ENCODE assay signal across 20 mouse cellular contexts in genomic region chr10:13240431-13240830, GRCm38 (mm10). TPM values are rescaled to one million over a fixed set of nuclear protein-coding genes. Genes with fewer than 3 reads are reported as not detected.
DNase-seq lines count a peak whose midpoint lies in the region; ATAC-seq and TF ChIP-seq lines count a peak whose summit lies in the region.
"Had no signal": no experiment of that assay in that cellular context is flagged by ENCODE, and none has a peak within 500 bp of the region (broad histone marks: within the 10 kb centered on the region; RNA-seq: fewer than 3 reads in every experiment).

No protein-coding gene starts in this region.

- H3K4me1 ChIP-seq in heart, embryonic 10.5 days = peaks cover 30% of the 10 kb centered on the region
- peaks cover 14% of the 10 kb centered on the region for H3K4me1 ChIP-seq in lung, embryonic 14.5 days (ENCODE audit: insufficient read depth)
- H3K4me1 ChIP-seq in liver, embryonic 11.5 days (replicated peaks; ENCODE audit: control insufficient read depth, insufficient read depth, low read length) = peaks cover 7% of the 10 kb centered on the region; the same call in 1 of the 2 replicates
- H3K4me1 ChIP-seq in stomach, embryonic 16.5 days (ENCODE audit: control insufficient read depth, insufficient read depth, low read length) = peaks cover 20% of the 10 kb centered on the region; the same call in 1 of the 2 replicates
- H3K4me1 ChIP-seq: embryonic facial prominence, embryonic 12.5 days; limb, embryonic 12.5 days had no signal

- peaks cover 56% of the 10 kb centered on the region for H3K36me3 ChIP-seq in heart, embryonic 10.5 days
- peaks cover 25% of the 10 kb centered on the region for H3K36me3 ChIP-seq in lung, embryonic 14.5 days (ENCODE audit: insufficient read depth)
- 0 out of 2 replicates have a peak, but pooled peaks cover 2% of the 10 kb centered on the region for H3K36me3 ChIP-seq in liver, embryonic 11.5 days (ENCODE audit: control insufficient read depth, insufficient read depth, low read length)
- H3K36me3 ChIP-seq in stomach, embryonic 16.5 days (ENCODE audit: control insufficient read depth, insufficient read depth, low read length) = no peaks in the 10 kb centered on the region

- H3K27me3 ChIP-seq in heart, embryonic 10.5 days (ENCODE audit: insufficient read depth, poor library complexity, severe bottlenecking) = no peaks in the 10 kb centered on the region
- H3K27me3 ChIP-seq in lung, embryonic 14.5 days (ENCODE audit: insufficient read depth, low read length) = no peaks in the 10 kb centered on the region
- H3K27me3 ChIP-seq in liver, embryonic 11.5 days (replicated peaks; ENCODE audit: control insufficient read depth, insufficient read depth, low read length) = no peaks in the 10 kb centered on the region
- H3K27me3 ChIP-seq in stomach, embryonic 16.5 days (ENCODE audit: control insufficient read depth, insufficient read depth, low read length) = no peaks in the 10 kb centered on the region
- H3K27me3 ChIP-seq: embryonic facial prominence, embryonic 12.5 days; limb, embryonic 12.5 days had no signal

- intact Hi-C loops in heart, postnatal 10 days (cut with DNase I) = no loop called here
- intact Hi-C loops in left cerebral cortex, adult 2 months (cut with DNase I) = no loop called here

- no peak overlapping the region for H3K4me3 ChIP-seq in heart, embryonic 10.5 days
- no peak overlapping the region for H3K4me3 ChIP-seq in lung, embryonic 14.5 days (ENCODE audit: low read depth, low read length)
- no peak overlapping the region for H3K4me3 ChIP-seq in liver, embryonic 11.5 days (ENCODE audit: low read depth, low read length)
- H3K4me3 ChIP-seq in stomach, embryonic 16.5 days (replicated peaks; ENCODE audit: low read length) = no peak overlapping the region
- no peak overlapping the region for H3K4me3 ChIP-seq in left cerebral cortex, adult 2 months
- H3K4me3 ChIP-seq: embryonic facial prominence, embryonic 12.5 days; limb, embryonic 12.5 days; megakaryocyte, embryonic 14.5 days had no signal

- peak; percentile 80; the same call in 1 of the 2 replicates for ATAC-seq in lung, embryonic 14.5 days (ENCODE audit: insufficient read depth)
- ATAC-seq in liver, embryonic 11.5 days (replicated peaks; ENCODE audit: low FRiP score) = peak; percentile 61; the same call in 1 of the 2 replicates
- peak; percentile 87 for ATAC-seq in stomach, embryonic 16.5 days (ENCODE audit: insufficient read depth, low FRiP score)
- ATAC-seq: forebrain, embryonic 16.5 days had no signal

- no peak overlapping the region for H3K4me2 ChIP-seq in lung, embryonic 14.5 days
- H3K4me2 ChIP-seq in liver, embryonic 11.5 days = no peak overlapping the region
- H3K4me2 ChIP-seq in stomach, embryonic 16.5 days (ENCODE audit: low read depth, low read length) = no peak overlapping the region
- H3K4me2 ChIP-seq: embryonic facial prominence, embryonic 12.5 days; hindbrain, embryonic 14.5 days; limb, embryonic 12.5 days had no signal

- H3K9me3 ChIP-seq in heart, embryonic 10.5 days = no peaks in the 10 kb centered on the region
- no peaks in the 10 kb centered on the region for H3K9me3 ChIP-seq in lung, embryonic 14.5 days (ENCODE audit: low read depth, low read length)
- H3K9me3 ChIP-seq in liver, embryonic 11.5 days (ENCODE audit: control insufficient read depth, low read length) = no peaks in the 10 kb centered on the region
- H3K9me3 ChIP-seq in stomach, embryonic 16.5 days (replicated peaks; ENCODE audit: control insufficient read depth, low read length) = no peaks in the 10 kb centered on the region
- H3K9me3 ChIP-seq: embryonic facial prominence, embryonic 12.5 days; limb, embryonic 12.5 days; megakaryocyte, embryonic 14.5 days had no signal

- H3K9ac ChIP-seq in lung, embryonic 14.5 days = no peak overlapping the region
- H3K9ac ChIP-seq in liver, embryonic 11.5 days (ENCODE audit: low read depth, low read length) = no peak overlapping the region
- H3K9ac ChIP-seq in stomach, embryonic 16.5 days (ENCODE audit: low read length) = no peak overlapping the region
- H3K9ac ChIP-seq: embryonic facial prominence, embryonic 12.5 days; hindbrain, embryonic 14.5 days; limb, embryonic 12.5 days had no signal

- DNase-seq in heart, embryonic 10.5 days (ENCODE audit: low spot score) = no peak
- no peak for DNase-seq in heart, postnatal 10 days
- DNase-seq in lung, embryonic 14.5 days = peak; percentile 70
- no peak for DNase-seq in lung, postnatal 14 days
- no peak for DNase-seq in liver, embryonic 11.5 days (ENCODE audit: low spot score)
- no peak for DNase-seq in left cerebral cortex, adult 2 months (ENCODE audit: extremely low spot score in 1 of 2, low spot score in 2 of 2)
- DNase-seq in gastrocnemius, postnatal 10 days = no peak
- DNase-seq: adrenal gland, adult 8-10 months; B cell, adult 2 months; cerebellum, postnatal 36 days; kidney, adult 18-20 months; kidney, postnatal 14 days; lung, adult 2 months; right cerebral cortex, postnatal 14 days had no signal

- 10% methylated on average over 4 of the region's 4 CpGs for WGBS in heart, embryonic 10.5 days
- WGBS in lung, embryonic 14.5 days = 29% methylated on average over 4 of the region's 4 CpGs
- 28% methylated on average over 4 of the region's 4 CpGs for WGBS in liver, embryonic 11.5 days
- 41% methylated on average over 4 of the region's 4 CpGs for WGBS in stomach, embryonic 16.5 days

- H3K27ac ChIP-seq in heart, embryonic 10.5 days = peak overlapping the region; percentile 74
- peak overlapping the region; percentile 32 for H3K27ac ChIP-seq in lung, embryonic 14.5 days (ENCODE audit: low read depth)
- H3K27ac ChIP-seq in liver, embryonic 11.5 days (ENCODE audit: low read depth, low read length) = peak overlapping the region; percentile 73; the same call in 1 of the 2 replicates
- peak overlapping the region; percentile 71 for H3K27ac ChIP-seq in stomach, embryonic 16.5 days (ENCODE audit: low read length)
- H3K27ac ChIP-seq in left cerebral cortex, adult 2 months = no peak overlapping the region
- H3K27ac ChIP-seq: embryonic facial prominence, embryonic 12.5 days; hindbrain, embryonic 14.5 days; limb, embryonic 12.5 days had no signal

- no peak for TF ChIP-seq CTCF in lung, embryonic 14.5 days (IDR thresholded peaks at IDR 0.05; ENCODE audit: low read depth)
- TF ChIP-seq CTCF in left cerebral cortex, adult 2 months (IDR thresholded peaks at IDR 0.05) = no peak

RNA-seq across cellular contexts. Expression of gene Ltv1, which starts 47.5 kb away (rescaled TPM):
- 79.1 and 81.1 TPM in 2 replicates for polyA plus RNA-seq in heart, embryonic 10.5 days (2016; fragmentation: Nextera tagmentation; extraction: Ambion mirVana)
- total RNA-seq in heart, postnatal 10 days (2021) = 10 to 100 TPM; 24.9 to 28.2 TPM
- 81.7 and 83.8 TPM in 2 replicates for polyA plus RNA-seq in lung, embryonic 14.5 days (2014; fragmentation: Nextera tagmentation; extraction: Ambion mirVana)
- 92.6 and 102 TPM in 2 replicates for polyA plus RNA-seq in liver, embryonic 11.5 days (2014; fragmentation: Nextera tagmentation; extraction: Ambion mirVana)
- 76.3 and 77.5 TPM in 2 replicates for polyA plus RNA-seq in stomach, embryonic 16.5 days (2015; fragmentation: Nextera tagmentation; extraction: Ambion mirVana)
- total RNA-seq in left cerebral cortex, adult 2 months (2021) = 10 to 100 TPM; 18.6 to 23.6 TPM
- 10 to 100 TPM; 26.3 to 28.8 TPM for total RNA-seq in gastrocnemius, postnatal 10 days (2021)
